Mouse (Mus musculus): Measurements from ENCODE around the gene Gm10762.

The Gm10762 gene

GRCm38 (mm10) chr2:128924799-128925198 lies 42.7 kb downstream of the Gm10762 start:
- in situ Hi-C loops (cut with MboI; ENCODE audit: low pct_unique_long_range_greater_than_20kb in 1 of 2, low sequenced_read_pairs in 2 of 2, unreplicated experiment in 1 of 2): no loop called here
